Mouse (Mus musculus): ENCODE data around the gene Gm3238.

DNA sequence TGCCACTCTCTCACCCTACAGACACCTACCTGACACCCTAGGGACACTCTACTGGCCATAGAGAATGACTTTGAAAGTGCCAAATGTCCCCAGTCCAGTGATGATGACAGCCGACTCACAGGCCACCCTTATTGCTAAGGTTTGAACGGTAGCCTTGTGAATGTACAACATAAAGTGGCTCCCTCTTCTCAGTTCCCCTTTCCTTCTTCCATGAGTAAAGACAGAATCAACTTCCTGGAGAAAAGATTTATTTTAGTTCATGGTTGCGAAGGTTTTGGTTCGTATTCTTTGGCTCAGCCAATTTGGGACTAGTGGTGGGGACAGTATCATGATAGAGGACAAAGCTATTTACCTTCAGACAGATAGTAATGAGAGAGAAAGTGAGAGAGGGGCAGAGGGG is 32.2 kb downstream of the Gm3238 start:
- TF ChIP-seq CTCF (conservative IDR thresholded peaks at IDR 0.05 in 1 of 2, IDR thresholded peaks at IDR 0.05 in 1 of 2; ENCODE audit: low read depth in 2 of 2, low read length in 2 of 2) (no peak), POLR2A (IDR thresholded peaks at IDR 0.05; ENCODE audit: low read depth, low read length) (no peak), RAD21 (IDR thresholded peaks at IDR 0.05; ENCODE audit: low read depth, low read length) (no peak), TCF12 (IDR thresholded peaks at IDR 0.05; ENCODE audit: low read depth, low read length) (no peak), CHD1 (IDR thresholded peaks at IDR 0.05; ENCODE audit: low read depth, low read length) (no peak), EP300 (IDR thresholded peaks at IDR 0.05; ENCODE audit: low read length) (peak; percentile 60), SIN3A (IDR thresholded peaks at IDR 0.05; ENCODE audit: low read length) (no peak)

Data from CH12.LX (cell line).